Mouse (Mus musculus): ENCODE results near the gene Srl.

DNA sequence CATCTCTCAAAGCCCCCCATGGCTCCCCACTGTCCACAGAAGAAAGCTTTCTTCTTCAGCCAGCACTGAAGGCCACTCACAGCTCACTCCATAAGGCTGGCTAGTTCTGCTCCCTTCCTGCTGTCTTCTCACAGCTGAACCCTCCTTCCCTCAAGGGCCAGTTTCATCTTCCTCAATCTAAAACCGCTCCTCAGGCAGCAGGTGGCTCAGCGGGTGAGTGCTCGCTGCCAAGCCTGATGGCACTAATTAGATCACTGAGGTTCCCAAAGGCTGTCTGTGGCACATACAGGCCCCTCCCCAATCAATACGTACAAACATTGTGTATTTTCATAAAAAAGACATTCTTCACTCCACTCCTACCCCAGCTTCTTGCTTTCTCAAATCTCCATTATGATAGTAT, 22.5 kb downstream of the Srl start:
- no peak for TF ChIP-seq MAX (IDR thresholded peaks at IDR 0.05)
- TF ChIP-seq USF1 (IDR thresholded peaks at IDR 0.05; ENCODE audit: low read depth) = no peak
- TF ChIP-seq MYOG (IDR thresholded peaks at IDR 0.05; ENCODE audit: control insufficient read depth, extremely low read depth, insufficient read length) = no peak
- no peak for TF ChIP-seq CTCF (IDR thresholded peaks at IDR 0.05; ENCODE audit: control insufficient read depth, insufficient read depth, insufficient read length)
- no peak for TF ChIP-seq MYOD1 (IDR thresholded peaks at IDR 0.05; ENCODE audit: control insufficient read depth, insufficient read length, low read depth)
